8 mouse cellular contexts compared by ENCODE assay signal in genomic region chr5:151189789-151190378, GRCm38 (mm10). TPM values are rescaled to one million over a fixed set of nuclear protein-coding genes. Genes with fewer than 3 reads are reported as not detected.
DNase-seq lines count a peak whose midpoint lies in the region; ATAC-seq and TF ChIP-seq lines count a peak whose summit lies in the region.

No protein-coding gene starts in this region.

- H3K27ac ChIP-seq in hindbrain, embryonic 16.5 days (ENCODE audit: low read depth, low read length) = peak overlapping the region; percentile 29; the same call in 1 of the 2 replicates

- peak; percentile 65 for DNase-seq in Patski (ENCODE audit: low read depth, low spot score)
- DNase-seq in c-Kit-positive CD71-positive TER-119-positive erythroid progenitor cells, embryonic 14.5 days (ENCODE audit: low spot score) = peak; percentile 47
- peak; percentile 53 for DNase-seq in gastrocnemius, postnatal 10 days
- DNase-seq in left cerebral cortex, postnatal 25 days (ENCODE audit: low spot score in 2 of 2) = peak; percentile 31 to 38
- peak; percentile 26 for DNase-seq in right cerebral cortex, postnatal 25 days
- DNase-seq in natural killer cell, adult 2 months (ENCODE audit: low spot score in 2 of 2) = no peak

- no peak for TF ChIP-seq CTCF in Patski (IDR thresholded peaks at IDR 0.05)

- peaks cover 2% of the 10 kb centered on the region; the same call in 1 of the 2 replicates for H3K4me1 ChIP-seq in hindbrain, embryonic 16.5 days (ENCODE audit: control insufficient read depth, insufficient read depth, low read depth, low read length)
- H3K4me1 ChIP-seq in megakaryocyte, embryonic 14.5 days = peaks cover 7% of the 10 kb centered on the region

- H3K4me2 ChIP-seq in hindbrain, embryonic 16.5 days (ENCODE audit: low read length) = peak overlapping the region; percentile 98

- H3K36me3 ChIP-seq in hindbrain, embryonic 16.5 days (ENCODE audit: control insufficient read depth, insufficient read depth, low read length) = no peaks in the 10 kb centered on the region
- H3K36me3 ChIP-seq in megakaryocyte, embryonic 14.5 days (replicated peaks; ENCODE audit: low read length) = no peaks in the 10 kb centered on the region

- intact Hi-C loops in left cerebral cortex, postnatal 25 days (cut with DNase I) = no loop called here

- no peaks in the 10 kb centered on the region for H3K27me3 ChIP-seq in Patski
- H3K27me3 ChIP-seq in hindbrain, embryonic 16.5 days (replicated peaks; ENCODE audit: control insufficient read depth, insufficient read depth, low read length) = no peaks in the 10 kb centered on the region; the same call in 1 of the 2 replicates
- peaks cover 13% of the 10 kb centered on the region for H3K27me3 ChIP-seq in megakaryocyte, embryonic 14.5 days (replicated peaks)

- POLR2A ChIA-PET in Patski (lab: Charles Lee) = interaction anchor here (0.7 to 1.5 kb wide), 5 partner anchors 13 to 81 kb away, joined by 3 to 5 read pairs (median 3); partner anchors contain the start of gene Stard13

- H3K9ac ChIP-seq in hindbrain, embryonic 16.5 days (ENCODE audit: low read depth, low read length) = peak overlapping the region; percentile 64

- CTCF ChIA-PET in Patski (lab: Charles Lee) = interaction anchor here (0.7 to 5.6 kb wide), 6 partner anchors 9 to 520 kb away, joined by 3 to 21 read pairs (median 4); no protein-coding TSS in a partner anchor

- in situ Hi-C loops in Patski (cut with MboI; ENCODE audit: low pct_unique_long_range_greater_than_20kb) = loop anchor here (10.0 kb wide), 1 partner anchor 175 kb away; no protein-coding TSS in a partner anchor

- H3K4me3 ChIP-seq in hindbrain, embryonic 16.5 days (ENCODE audit: low read length) = peak overlapping the region; percentile 62
- H3K4me3 ChIP-seq in megakaryocyte, embryonic 14.5 days (replicated peaks) = peak overlapping the region; percentile 86

- ATAC-seq in Patski = peak; percentile 85
- peak; percentile 93 for ATAC-seq in hindbrain, embryonic 16.5 days

- WGBS in hindbrain, embryonic 16.5 days = 3% methylated on average over 27 of the region's 27 CpGs

- no peaks in the 10 kb centered on the region for H3K9me3 ChIP-seq in hindbrain, embryonic 16.5 days (ENCODE audit: control insufficient read depth, low read length)
- H3K9me3 ChIP-seq in megakaryocyte, embryonic 14.5 days = no peaks in the 10 kb centered on the region

RNA-seq across cellular contexts. Expression of gene Stard13, which starts 43.8 kb away (rescaled TPM):
- 59.4 TPM for polyA plus RNA-seq in Patski (2021)
- total RNA-seq in gastrocnemius, postnatal 10 days (2021) = 10 to 100 TPM; 19.1 to 26.0 TPM
- 5.9 and 6.1 TPM in 2 replicates for polyA plus RNA-seq in hindbrain, embryonic 16.5 days (2015; fragmentation: Nextera tagmentation; extraction: Ambion mirVana)
- total RNA-seq in left cerebral cortex, postnatal 25 days (2021) = 10 to 100 TPM; 11.1 to 11.7 TPM
- 0.04 TPM in 1 of 2 replicates, not detected in the other for polyA plus RNA-seq in megakaryocyte, embryonic 14.5 days (2012; ENCODE audit: insufficient read depth, low replicate concordance)

Comparison
In these comparisons a context has a peak if more than half of its experiments do, and no peak if none do; other contexts are left out.
1. DNase-seq: peak in Patski (single experiment), c-Kit-positive CD71-positive TER-119-positive erythroid progenitor cells, embryonic 14.5 days (single experiment), gastrocnemius, postnatal 10 days (single experiment), left cerebral cortex, postnatal 25 days (2 of 2) and right cerebral cortex, postnatal 25 days (single experiment); none in natural killer cell, adult 2 months (0 of 2).